ENCODE assay signal across 8 mouse cellular contexts in genomic region chr7:98702283-98703240, GRCm38 (mm10). TPM values are rescaled to one million over a fixed set of nuclear protein-coding genes. Genes with fewer than 3 reads are reported as not detected.
DNase-seq lines count a peak whose midpoint lies in the region; ATAC-seq and TF ChIP-seq lines count a peak whose summit lies in the region.

Thap12 (plus strand) TSS chr7:98703103.

- H3K27me3 ChIP-seq in kidney, embryonic 14.5 days (ENCODE audit: control insufficient read depth, insufficient read depth, low read length): no peaks in the 10 kb centered on the region
- H3K27me3 ChIP-seq in limb, embryonic 15.5 days: no peaks in the 10 kb centered on the region

- no peaks in the 10 kb centered on the region for H3K9me3 ChIP-seq in kidney, embryonic 14.5 days (ENCODE audit: control insufficient read depth, low read length)
- no peaks in the 10 kb centered on the region for H3K9me3 ChIP-seq in limb, embryonic 15.5 days

- no peaks in the 10 kb centered on the region for H3K36me3 ChIP-seq in kidney, embryonic 14.5 days (ENCODE audit: control insufficient read depth, insufficient read depth, low read length)
- H3K36me3 ChIP-seq in limb, embryonic 15.5 days: no peaks in the 10 kb centered on the region

- H3K4me3 ChIP-seq in bone marrow macrophage, adult 2 months (ENCODE audit: insufficient read depth, low read length): peak within 1 kb of the TSS; percentile 89
- peak within 1 kb of the TSS; percentile 100 for H3K4me3 ChIP-seq in embryonic fibroblast, embryonic 13.5 days (ENCODE audit: insufficient read depth, low read length)
- peak within 1 kb of the TSS; percentile 98 for H3K4me3 ChIP-seq in kidney, embryonic 14.5 days (ENCODE audit: low read length)
- peak within 1 kb of the TSS; percentile 93 for H3K4me3 ChIP-seq in limb, embryonic 15.5 days

- TF ChIP-seq POLR2A in bone marrow macrophage, adult 2 months (IDR thresholded peaks at IDR 0.05; ENCODE audit: borderline replicate concordance, low read depth, low read length): no peak
- peak; percentile 96 for TF ChIP-seq POLR2A in embryonic fibroblast, embryonic 13.5 days (IDR thresholded peaks at IDR 0.05; ENCODE audit: low read depth, low read length)

- WGBS in kidney, embryonic 14.5 days: 3% methylated on average over 59 of the region's 65 CpGs
- WGBS in limb, embryonic 15.5 days: 3% methylated on average over 50 of the region's 65 CpGs

- peak within 1 kb of the TSS; percentile 73 for H3K27ac ChIP-seq in bone marrow macrophage, adult 2 months (ENCODE audit: insufficient read depth, low read depth, low read length)
- peak within 1 kb of the TSS; percentile 56 for H3K27ac ChIP-seq in embryonic fibroblast, embryonic 13.5 days (ENCODE audit: insufficient read depth, low read length)
- H3K27ac ChIP-seq in kidney, embryonic 14.5 days (ENCODE audit: low read depth, low read length): peak within 1 kb of the TSS; percentile 91
- peak within 1 kb of the TSS; percentile 89 for H3K27ac ChIP-seq in limb, embryonic 15.5 days

- peak within 1 kb of the TSS; percentile 92 for H3K9ac ChIP-seq in kidney, embryonic 14.5 days (ENCODE audit: low read depth, low read length)
- peak within 1 kb of the TSS; percentile 92 for H3K9ac ChIP-seq in limb, embryonic 15.5 days

- peak; percentile 98 for ATAC-seq in kidney, embryonic 14.5 days (ENCODE audit: low FRiP score, low TSS enrichment)
- ATAC-seq in limb, embryonic 15.5 days (ENCODE audit: insufficient number of reproducible peaks, low FRiP score, low TSS enrichment, low read depth): peak; percentile 98

- DNase-seq in A20 (ENCODE audit: low read depth, low spot score): peak; percentile 99
- DNase-seq in heart, adult 9 months (ENCODE audit: low spot score in 2 of 2): peak; percentile 99 to 100
- peak; percentile 97 to 98 for DNase-seq in monocyte, adult 2 months (ENCODE audit: low read depth in 1 of 2, low spot score in 2 of 2)
- DNase-seq in spleen, postnatal 36 days (ENCODE audit: low spot score in 2 of 2): peak; percentile 99

- peak within 1 kb of the TSS; percentile 79 for H3K4me2 ChIP-seq in kidney, embryonic 14.5 days (replicated peaks; ENCODE audit: low read depth, low read length)
- peak within 1 kb of the TSS; percentile 63 for H3K4me2 ChIP-seq in limb, embryonic 15.5 days

- TF ChIP-seq CTCF in bone marrow macrophage, adult 2 months (IDR thresholded peaks at IDR 0.05; ENCODE audit: low read depth, low read length): no peak
- TF ChIP-seq CTCF in embryonic fibroblast, embryonic 13.5 days (IDR thresholded peaks at IDR 0.05; ENCODE audit: borderline replicate concordance, insufficient read depth, low read length): peak; percentile 44; the same call in 1 of the 2 replicates

- H3K4me1 ChIP-seq in bone marrow macrophage, adult 2 months (ENCODE audit: control insufficient read depth, insufficient read depth, low read length): peaks cover 14% of the 10 kb centered on the region
- H3K4me1 ChIP-seq in embryonic fibroblast, embryonic 13.5 days (ENCODE audit: control insufficient read depth, insufficient read depth, low read length): peaks cover 10% of the 10 kb centered on the region
- peaks cover 13% of the 10 kb centered on the region for H3K4me1 ChIP-seq in kidney, embryonic 14.5 days (ENCODE audit: control insufficient read depth, insufficient read depth, low read length)
- H3K4me1 ChIP-seq in limb, embryonic 15.5 days: peaks cover 23% of the 10 kb centered on the region

RNA-seq across cellular contexts. Expression of gene Thap12, which starts in this region (rescaled TPM):
- polyA plus RNA-seq in bone marrow macrophage, adult 2 months (2012; ENCODE audit: insufficient read depth, insufficient read length, missing spikeins): 16.1 and 17.3 TPM in 2 replicates
- polyA plus RNA-seq in embryonic fibroblast, embryonic 13.5 days (2011; ENCODE audit: insufficient read length, low read depth, missing spikeins): 64.4 and 78.2 TPM in 2 replicates
- 50.3 and 81.3 TPM in 2 replicates for polyA plus RNA-seq in kidney, embryonic 14.5 days (2014; fragmentation: Nextera tagmentation; extraction: Ambion mirVana)
- polyA plus RNA-seq in limb, embryonic 15.5 days (2015; fragmentation: Nextera tagmentation; extraction: Ambion mirVana): 49.9 and 57.0 TPM in 2 replicates

Comparison
In these comparisons a context has a peak if more than half of its experiments do, and no peak if none do; other contexts are left out.
1. Peak in every context shown above with its lines: DNase-seq, ATAC-seq, H3K4me3 ChIP-seq and H3K27ac ChIP-seq.